Mouse (Mus musculus): Measurements from ENCODE around the gene Ankrd33b.

The Ankrd33b gene

DNA sequence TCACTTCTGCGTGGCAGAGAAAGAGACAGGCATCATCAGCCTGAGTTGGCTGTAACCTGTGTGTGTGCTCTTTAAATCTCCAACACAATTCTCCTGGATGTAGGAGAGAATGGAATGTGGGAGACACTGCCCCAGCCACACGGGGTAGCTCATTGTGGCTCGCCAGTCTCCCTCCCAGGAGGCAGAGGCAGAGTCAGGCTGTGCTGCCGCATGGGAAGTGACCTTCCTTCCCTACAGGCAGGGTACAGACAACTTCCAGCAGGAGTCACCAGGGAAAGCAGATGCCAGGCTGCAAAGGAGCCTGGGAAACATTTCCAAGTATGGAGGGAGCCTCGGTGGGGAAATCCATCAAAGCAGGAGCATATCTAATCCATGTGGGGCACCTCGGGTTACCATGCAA lies 62.3 kb downstream of the Ankrd33b start:
- no peak for DNase-seq (ENCODE audit: low read depth, low spot score)

DNA sequence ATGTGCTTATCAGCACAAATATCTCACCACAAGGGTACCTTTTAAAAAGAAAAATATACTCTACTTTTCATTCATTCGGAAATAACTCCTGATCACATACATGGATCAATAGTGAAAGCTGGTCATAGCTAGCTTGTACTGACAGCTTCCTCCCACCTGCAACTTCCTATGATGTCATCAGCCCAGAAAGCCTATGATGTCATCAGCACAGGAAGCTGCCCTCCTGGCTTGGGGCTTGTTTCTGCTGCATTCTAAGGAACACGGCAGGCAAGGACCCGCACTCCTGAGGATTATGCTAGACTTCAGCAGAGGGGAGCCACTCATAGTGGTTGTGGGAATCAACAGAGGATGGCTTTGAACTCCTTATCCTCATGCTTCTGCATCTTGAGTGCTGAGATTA lies 63.2 kb downstream of the Ankrd33b start:
- DNase-seq (ENCODE audit: low read depth, low spot score), result no peak

DNA sequence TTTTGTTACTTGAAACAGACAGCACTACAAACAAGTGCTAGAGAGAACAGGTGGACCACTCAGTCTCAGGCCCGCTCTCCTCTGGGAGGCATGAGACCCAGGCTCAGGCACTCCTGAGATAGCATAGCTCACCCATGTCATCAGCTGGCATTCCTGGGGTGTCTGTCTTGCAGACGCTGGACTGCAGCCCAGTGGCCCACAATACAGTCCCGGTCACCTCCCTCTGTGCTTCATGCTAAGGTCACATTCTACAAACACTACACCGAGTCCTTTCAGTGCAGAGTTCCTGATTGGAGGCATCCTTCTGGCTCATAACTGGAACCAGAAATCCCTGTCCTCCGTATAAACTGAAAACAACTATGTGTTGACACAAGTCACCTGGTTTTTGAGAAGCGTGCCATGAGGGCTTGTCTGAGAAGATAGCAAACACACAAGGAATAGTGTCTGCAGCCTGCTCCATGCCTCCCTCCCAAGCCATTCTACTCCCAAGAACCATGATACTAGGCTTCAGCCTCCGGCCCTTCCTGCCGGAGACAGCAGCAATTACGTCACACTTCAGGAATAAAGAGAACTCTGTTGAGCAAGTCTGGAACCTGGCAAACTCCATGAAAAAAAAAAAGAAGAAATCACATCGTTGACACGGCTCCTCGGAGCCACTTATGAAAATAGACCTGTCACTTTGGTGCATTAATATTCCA lies 65.1 kb downstream of the Ankrd33b start:
- no peak for DNase-seq (ENCODE audit: low read depth, low spot score)

DNA sequence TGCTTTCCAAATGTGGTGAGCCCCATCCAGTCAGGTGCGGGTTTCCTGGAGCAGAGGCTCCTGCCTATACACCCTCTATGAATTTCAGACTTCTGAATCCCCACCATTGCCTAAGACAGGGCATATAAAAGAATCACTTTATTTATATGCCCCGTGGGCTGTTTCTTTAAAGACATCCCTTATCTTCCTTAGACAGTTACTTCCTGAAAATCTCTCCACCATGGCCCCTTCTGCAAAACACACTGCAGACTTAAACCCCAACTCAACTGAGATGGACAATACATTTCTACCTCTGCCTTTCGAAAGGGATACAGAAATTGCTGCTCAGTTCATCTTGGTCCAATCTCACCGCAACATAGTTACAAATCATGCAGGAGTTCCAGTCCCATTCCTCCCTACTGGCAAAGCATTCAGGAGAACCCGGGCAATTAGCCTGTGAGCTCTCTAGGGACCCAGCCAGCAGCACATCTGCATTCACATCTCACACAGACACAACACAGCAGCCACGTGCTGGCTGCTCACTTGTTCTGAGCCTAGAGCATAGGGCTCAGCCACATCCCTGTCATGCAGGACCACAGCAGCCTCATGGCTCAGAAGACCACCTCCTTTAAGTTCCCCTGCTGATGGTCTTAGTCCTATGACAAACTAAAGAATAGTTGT lies 68.1 kb downstream of the Ankrd33b start:
- no peak for DNase-seq (ENCODE audit: low read depth, low spot score)

DNA sequence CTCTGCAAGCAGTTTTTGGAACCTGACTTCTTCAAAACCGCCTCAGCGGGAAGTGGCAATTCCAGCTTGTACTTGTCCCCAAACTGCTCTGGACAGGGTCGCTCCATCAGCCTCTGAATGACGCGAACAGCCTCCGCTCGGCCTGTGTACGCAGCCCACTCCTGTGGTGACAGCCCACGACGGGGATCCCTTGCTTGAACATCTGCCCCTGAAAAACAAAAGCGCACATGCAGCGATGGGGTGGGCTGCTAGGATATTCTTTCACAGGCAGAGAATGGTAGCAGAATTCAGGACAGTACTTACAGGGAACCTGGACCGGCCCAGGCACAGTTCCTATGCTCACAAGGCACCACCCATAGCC lies 69.8 kb downstream of the Ankrd33b start:
- no peak for DNase-seq (ENCODE audit: low read depth, low spot score)

DNA sequence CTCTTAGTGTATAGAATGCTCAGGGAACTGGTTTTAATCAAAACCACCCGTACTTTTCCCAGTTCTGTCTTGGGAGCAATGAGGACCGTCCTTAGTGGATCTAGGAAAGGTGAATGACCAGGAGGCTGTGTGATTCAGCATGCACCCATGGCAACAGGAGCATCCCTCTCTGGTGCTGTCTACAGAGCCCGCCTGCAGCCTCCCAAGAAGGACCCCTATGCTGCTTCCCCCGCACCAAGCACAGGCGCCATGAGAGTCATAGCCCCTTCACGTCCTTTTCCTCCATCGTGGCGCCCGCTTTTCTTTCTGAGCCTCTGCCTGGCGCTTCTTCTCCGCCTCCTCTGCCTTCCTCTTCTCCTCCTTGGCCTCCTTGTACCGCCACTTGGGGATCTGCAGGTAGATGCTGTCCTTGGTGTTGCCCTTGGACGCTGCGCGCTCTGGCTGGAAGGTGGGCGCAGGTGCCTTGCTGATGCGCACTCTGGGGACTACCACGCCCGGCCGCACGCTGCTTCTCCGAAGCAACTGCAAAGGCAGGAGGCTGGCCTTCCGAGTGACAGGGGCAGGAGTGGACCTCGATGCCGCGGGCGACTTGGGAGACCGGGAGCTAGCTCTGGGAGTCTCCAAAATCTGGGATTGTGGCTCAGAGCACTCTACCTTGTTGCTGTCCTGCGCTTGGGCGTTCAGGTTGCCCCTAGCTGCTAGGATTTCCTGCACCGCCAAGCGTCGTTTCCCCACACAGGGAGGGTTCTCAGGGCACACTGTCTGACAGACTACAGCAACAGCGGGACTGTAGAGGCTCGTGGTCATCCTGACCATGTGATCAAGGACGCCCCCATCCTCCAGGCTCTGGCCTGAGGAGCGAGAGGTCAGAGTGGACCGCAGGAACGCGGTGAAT lies 70.4 kb downstream of the Ankrd33b start:
- no peak for DNase-seq (ENCODE audit: low read depth, low spot score)

DNA sequence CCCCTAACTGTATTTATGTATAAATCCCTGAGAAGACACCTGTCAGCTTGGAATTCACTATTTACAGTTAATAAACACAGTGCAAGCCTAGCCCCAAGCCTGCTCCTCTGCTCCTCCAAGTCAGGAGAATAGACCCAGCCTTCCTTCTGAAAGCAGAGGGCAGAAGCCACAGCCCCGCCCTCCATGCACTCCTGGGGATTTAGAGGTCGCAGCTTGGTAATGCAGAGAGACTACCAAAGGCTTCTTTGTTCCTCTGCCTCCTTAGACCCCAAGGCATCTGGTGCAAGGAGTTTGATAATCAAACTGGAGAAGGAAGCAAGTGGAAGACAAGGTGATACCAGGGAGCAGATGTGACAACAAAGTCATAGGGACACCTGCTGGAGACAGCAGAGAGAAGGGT lies 73.2 kb downstream of the Ankrd33b start:
- no peak for DNase-seq (ENCODE audit: low read depth, low spot score)

DNA sequence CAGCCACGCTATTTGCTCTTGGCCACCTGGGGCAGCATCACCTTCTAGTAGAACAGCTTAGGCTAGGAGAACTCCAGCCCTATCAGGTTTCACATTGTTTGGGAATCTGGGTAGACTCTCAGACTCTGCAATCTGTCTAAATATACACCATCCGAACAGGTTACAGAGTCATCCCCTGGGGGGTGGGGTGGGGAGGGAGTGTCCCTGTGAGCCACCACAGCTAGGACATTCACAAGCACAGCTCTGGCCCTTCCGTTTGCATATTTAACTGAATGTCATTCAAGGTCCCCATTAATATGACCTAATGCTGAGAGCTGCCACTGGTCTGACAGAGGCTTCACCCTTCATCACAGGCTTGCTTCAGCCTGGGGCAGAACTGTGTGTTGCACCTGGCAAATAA lies 74.9 kb downstream of the Ankrd33b start:
- DNase-seq (ENCODE audit: low read depth, low spot score), result no peak

DNA sequence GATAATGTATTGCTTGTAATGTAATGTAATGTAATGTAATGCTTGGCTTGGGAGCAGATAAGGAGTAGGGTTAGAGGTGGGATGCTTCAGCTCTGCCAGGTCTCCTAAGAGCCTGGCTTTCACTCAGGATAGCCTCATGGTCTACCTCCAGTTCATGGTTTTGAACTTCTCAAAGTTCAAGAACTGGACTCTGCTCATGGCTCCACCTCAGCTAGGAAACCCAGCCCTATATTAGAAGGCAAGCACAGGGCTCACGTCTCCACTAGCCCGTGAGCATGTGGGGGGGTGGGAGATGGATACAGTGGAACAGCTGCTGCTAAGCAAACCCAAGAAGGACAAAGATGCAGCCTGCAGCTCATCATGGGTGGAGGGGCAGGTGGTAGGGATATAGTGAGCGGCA lies 81.8 kb downstream of the Ankrd33b start:
- no peak for DNase-seq (ENCODE audit: low read depth, low spot score)

DNA sequence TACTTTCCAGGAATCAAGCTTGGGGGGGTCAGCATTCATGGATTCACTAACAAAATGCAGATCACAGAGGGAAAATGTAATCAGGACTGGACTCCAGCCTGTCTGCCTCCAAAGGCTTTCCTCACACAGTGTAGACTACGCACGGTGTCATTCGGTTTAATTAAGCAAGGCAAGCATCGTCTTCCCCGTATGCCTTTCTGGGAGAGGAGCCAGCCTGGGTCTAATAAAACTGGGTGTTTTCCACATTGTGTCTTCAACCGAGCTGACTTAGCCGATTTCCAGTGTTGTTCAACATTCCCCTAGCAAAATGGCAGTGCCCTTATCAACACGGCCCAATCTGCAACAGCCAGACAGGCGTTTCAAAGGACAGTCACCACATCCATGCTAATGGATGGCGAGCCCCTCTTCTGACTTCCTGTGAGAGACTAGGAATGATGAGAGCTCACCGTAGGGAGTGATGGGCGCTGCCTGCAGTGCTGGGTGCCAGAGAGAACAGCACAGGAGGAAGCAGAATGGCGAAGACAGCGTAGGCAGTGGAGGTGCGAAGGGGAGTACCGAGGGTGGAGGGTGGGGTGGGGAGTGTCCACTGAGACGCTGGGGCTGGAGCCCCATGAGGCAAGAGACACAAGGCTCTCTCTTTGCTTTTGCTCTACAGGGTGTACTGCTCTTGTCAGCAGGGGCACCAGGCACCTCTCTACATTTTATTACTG lies 82.4 kb downstream of the Ankrd33b start:
- DNase-seq (ENCODE audit: low read depth, low spot score), result no peak

DNA sequence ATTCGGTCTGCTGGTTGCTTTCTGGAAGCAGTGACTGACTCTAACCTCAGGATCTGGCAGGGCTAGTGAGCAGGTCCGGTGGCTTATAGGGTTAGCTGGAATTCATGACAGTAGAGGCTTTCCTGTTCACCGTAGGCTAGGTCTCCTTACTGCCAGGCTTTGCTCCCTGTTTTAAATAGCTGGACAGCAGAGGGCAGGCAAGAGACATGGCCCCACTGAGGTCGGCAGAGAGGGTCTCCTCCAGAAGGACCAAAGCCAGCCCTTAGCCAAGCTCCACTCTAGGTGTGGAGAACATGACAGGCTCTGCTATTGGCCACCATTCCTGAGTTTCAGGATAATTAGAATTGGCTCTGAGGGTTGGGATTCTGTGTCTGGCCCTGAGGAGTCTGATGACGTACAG lies 83.4 kb downstream of the Ankrd33b start:
- no peak for DNase-seq (ENCODE audit: low read depth, low spot score)

DNA sequence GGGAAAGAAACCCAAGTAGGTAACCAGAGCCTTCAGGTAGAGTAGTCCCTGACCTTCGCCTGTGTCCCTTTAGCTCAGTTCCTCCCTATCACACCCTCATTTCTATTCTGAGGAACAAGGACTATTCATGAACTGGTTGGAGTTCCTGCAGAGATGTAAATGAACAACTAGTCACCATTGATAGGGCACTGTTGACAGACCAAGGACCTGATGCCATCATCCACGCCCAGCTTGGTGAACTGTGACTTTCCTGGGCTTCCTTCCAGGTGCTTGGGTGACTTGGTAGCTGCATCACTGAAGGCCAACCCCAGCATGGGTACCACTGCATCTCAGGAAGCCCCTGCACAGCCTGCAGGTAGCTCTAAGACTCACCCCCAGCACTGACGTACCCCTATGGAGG lies 85.2 kb downstream of the Ankrd33b start:
- no peak for DNase-seq (ENCODE audit: low read depth, low spot score)

DNA sequence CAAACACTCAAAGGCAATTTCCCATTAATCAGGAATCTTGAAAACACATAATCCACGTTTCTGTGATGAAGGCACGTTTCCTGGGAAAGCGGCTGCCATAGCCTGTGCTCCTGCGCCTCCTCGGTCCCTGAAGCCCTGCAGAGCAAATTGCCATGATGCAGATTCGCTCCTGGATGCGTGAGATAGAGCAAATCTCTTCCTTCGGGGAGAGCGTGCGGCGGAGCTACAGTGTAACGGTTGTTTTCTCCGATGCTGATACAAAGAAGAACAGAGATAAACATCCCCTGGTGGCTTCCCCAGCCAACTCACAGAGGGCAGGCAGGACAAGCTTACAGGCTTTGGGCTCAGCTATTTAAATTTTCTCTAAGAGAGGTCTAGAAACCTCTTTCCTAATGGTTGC lies 85.7 kb downstream of the Ankrd33b start:
- DNase-seq (ENCODE audit: low read depth, low spot score), result no peak

DNA sequence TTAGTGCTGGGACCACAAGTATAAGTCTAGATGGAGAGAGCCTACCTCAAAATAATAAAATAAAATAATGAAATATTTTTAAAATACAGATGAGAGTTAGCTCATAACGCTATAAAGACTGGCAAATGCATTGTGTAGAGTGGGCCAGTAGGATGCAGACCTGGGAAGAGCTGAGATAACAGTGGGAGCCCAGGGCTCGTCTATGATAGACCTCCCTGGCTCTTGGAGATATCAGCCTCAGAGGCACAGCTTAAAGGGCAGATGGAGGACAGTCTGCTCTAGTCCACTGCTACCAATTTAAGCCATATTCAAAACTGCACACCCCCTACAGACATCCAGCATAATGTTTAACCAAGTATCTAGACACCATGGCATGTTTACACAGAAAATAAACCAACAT lies 86.8 kb downstream of the Ankrd33b start:
- no peak for DNase-seq (ENCODE audit: low read depth, low spot score)

DNA sequence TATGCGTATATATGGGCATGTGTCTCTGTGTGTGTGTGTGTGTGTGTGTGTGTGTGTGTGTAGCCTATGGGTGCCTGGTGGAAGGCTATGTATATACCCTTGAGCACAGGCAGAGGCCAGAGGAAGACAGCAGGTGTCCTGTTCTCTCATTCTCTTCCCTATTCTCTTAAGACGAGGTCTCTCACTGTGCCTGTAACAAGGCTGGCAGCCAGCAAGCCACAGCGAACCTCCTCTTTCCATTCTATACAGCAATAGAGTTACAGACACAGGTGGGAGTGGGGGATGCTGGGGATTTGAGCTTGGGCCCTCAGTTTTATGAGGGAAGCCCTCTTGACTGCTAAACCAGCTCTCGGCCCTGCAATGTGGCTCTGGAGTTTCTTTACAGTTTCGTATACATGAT lies 87.5 kb downstream of the Ankrd33b start:
- DNase-seq (ENCODE audit: low read depth, low spot score), result no peak

DNA sequence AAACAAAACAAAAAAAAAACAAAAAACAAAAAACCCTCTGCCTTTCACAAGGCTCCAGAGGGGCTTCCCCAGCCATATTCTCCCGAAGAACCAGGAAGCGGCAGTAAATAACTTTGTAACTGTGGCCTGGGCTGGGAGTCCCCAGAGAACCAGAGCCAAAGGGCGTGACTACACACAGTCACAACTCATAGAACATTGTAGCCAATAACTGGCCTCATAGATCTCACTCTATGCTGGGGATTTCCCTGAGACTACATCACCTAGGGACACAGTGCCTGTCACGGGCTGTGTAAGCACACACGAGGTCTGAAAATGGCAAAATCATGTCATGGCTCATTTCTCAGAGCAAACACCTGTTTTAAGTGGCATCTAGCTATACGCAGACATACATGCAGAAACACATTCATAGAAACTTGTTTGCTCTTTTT lies 87.9 kb downstream of the Ankrd33b start:
- no peak for DNase-seq (ENCODE audit: low read depth, low spot score)

DNA sequence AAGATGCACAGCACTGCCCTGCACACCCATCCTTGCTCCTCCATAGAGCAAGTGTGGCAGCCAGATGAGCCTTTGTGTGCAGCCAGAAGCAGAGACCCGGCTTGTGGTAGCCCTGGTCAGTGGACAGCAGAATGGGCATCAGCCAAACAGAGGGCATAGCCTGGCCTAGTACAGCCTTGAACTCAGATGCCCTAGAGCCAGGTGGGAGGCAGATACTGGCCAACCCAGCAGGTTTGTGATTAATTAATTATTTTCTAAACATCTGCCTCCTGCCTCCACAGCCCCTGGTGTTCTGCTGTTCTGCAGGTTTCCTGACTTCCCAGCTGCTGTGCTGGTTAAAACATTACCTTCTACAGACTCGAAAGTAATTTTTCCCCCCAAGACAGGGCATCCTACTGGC lies 88.4 kb downstream of the Ankrd33b start:
- DNase-seq (ENCODE audit: low read depth, low spot score), result no peak

DNA sequence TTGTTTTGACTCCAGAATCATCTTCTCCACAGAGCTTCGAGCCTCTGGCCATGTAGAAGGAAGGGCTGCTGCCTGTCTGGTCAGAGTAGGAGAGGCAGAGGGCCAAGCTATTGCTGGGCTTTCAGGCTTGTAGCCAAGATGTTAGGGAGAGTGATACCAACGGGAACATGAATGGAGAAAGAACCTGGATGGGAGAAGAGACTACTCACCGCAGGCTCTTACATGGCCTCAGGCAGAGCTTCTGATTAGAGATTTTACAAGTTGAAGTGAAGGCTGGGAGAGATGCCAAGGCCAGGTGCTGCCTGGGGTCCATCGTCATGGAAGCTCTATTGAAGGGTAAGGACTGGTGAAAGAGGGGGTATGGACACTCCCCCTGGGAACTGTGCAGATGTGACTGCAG lies 89.4 kb downstream of the Ankrd33b start:
- DNase-seq (ENCODE audit: low read depth, low spot score), result no peak

DNA sequence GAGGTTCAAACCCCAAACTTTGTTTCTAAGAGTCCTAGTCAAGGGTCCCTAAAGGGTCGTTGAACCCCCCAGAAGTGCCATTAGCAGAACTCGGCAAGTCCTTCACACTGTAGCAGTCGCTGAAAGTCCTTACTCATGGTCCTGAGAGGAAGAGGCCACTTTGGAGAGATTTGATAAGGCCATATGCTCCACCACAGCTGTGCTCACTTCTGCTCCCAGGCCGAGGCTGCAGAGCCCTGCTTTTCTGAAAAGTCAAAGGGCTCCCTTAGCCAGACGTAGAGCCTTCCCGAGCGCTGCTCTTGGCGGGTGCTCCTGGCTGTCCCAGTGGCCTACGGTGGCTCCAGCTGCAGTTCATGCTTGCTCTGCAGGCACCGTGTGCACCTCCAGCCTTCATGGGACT lies 94.0 kb downstream of the Ankrd33b start:
- no peak for DNase-seq (ENCODE audit: low read depth, low spot score)

DNA sequence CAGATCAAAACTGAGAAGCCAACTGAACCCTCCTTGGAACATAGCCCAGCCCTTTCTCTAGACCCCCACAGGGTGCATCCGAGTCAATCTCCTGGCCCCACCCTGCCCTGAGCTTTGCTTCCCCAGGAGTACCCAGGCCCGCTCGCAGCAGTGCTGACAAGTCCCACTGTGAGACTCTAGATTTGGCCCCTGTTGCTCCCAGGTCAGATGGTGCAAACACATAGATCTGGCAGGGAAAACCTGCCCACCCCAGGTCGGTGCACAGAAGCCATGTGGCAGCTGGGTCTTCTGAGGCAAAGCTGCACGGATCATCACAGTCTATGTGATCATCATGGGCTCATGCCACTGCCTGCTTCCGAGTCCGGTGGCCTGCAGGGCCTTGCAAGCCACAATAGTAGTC lies 94.8 kb downstream of the Ankrd33b start:
- no peak for DNase-seq (ENCODE audit: low read depth, low spot score)

DNA sequence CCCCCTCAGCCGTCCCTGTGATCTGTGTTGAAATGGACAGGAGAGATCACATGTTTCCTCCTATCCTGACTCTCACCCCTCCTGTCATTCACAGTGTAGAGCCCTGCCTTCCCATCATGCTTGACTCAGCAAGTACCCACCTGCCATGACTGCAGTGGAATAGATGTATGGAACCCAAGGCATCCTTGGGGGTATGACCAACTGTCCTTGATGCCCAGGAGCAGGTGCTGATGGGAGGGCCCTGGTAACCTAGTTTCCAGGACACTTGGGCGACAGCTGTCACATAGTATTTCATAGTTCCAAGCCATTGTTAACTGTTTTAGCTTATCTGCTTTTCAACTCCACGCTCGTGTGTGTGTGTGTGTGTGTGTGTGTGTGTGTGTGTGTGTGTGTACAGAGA lies 98.0 kb downstream of the Ankrd33b start:
- DNase-seq (ENCODE audit: low read depth, low spot score), result no peak

DNA sequence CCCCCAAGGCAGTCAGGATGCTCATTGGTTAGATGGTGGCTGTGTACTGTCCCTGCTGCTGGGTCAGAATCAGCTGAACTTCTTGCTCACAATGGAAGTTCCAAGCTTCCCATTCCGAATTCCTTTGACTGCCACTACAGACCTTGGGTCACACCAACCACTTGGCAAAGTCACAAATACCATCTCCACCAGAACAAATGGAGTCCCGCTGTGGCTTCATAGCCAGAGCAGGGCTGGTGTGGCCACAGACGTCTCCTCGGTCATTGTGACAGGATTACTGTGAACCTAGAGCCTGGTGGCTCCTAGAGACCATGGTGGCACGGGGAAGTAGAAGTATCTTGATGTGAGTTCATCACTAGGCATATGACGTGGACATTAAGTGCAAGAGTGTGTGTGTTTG lies 99.4 kb downstream of the Ankrd33b start:
- no peak for DNase-seq (ENCODE audit: low read depth, low spot score)
